Mouse (Mus musculus) mouse trophoblast stem cell (cell line): ENCODE measurements around the gene Anks1b.

Experiments used
- in situ Hi-C, 2 experiments: fragments of 300-500 bp; cut with MseI, MboI; formaldehyde crosslinking; loops; 2 replicates in 1 of 2; 3 replicates in 1 of 2; pipeline ENCODE4 v1.15.1; 2025

Anks1b gene

GRCm38 (mm10) chr10:90804602-90805095 is 931.3 kb downstream of the Anks1b start:
- in situ Hi-C loops = no loop called here

- in situ Hi-C loops = no loop called here
Observed at GRCm38 (mm10) chr10:90808616-90809310, 935.5 kb downstream of the Anks1b start.

GRCm38 (mm10) chr10:90809911-90810590 is 936.7 kb downstream of the Anks1b start:
- in situ Hi-C loops = no loop called here

- in situ Hi-C loops = no loop called here
Observed at GRCm38 (mm10) chr10:90811446-90811845, 938.1 kb downstream of the Anks1b start.

GRCm38 (mm10) chr10:90813326-90813725 is 940.0 kb downstream of the Anks1b start:
- in situ Hi-C loops = no loop called here

GRCm38 (mm10) chr10:90814412-90814811 is 941.1 kb downstream of the Anks1b start:
- in situ Hi-C loops = no loop called here

- in situ Hi-C loops = no loop called here
Observed at GRCm38 (mm10) chr10:90818246-90818937, 945.1 kb downstream of the Anks1b start.

GRCm38 (mm10) chr10:90823438-90823837 is 950.1 kb downstream of the Anks1b start:
- in situ Hi-C loops = no loop called here

GRCm38 (mm10) chr10:90824692-90825091 is 951.4 kb downstream of the Anks1b start:
- in situ Hi-C loops = no loop called here

GRCm38 (mm10) chr10:90826939-90827338 is 953.6 kb downstream of the Anks1b start:
- in situ Hi-C loops = no loop called here

- in situ Hi-C loops = no loop called here
Observed at GRCm38 (mm10) chr10:90828581-90829393, 955.5 kb downstream of the Anks1b start.

- in situ Hi-C loops = no loop called here
Observed at GRCm38 (mm10) chr10:90829394-90830267, 956.3 kb downstream of the Anks1b start.

GRCm38 (mm10) chr10:90830268-90830585 is 956.9 kb downstream of the Anks1b start:
- in situ Hi-C loops = no loop called here

GRCm38 (mm10) chr10:90830591-90831287 is 957.4 kb downstream of the Anks1b start:
- in situ Hi-C loops = no loop called here

- in situ Hi-C loops = no loop called here
Observed at GRCm38 (mm10) chr10:90831288-90831626, 957.9 kb downstream of the Anks1b start.

GRCm38 (mm10) chr10:90834306-90834705 is 961.0 kb downstream of the Anks1b start:
- in situ Hi-C loops = no loop called here

- in situ Hi-C loops = no loop called here
Observed at GRCm38 (mm10) chr10:90835195-90835594, 961.9 kb downstream of the Anks1b start.

GRCm38 (mm10) chr10:90839611-90840335 is 966.5 kb downstream of the Anks1b start:
- in situ Hi-C loops = no loop called here

GRCm38 (mm10) chr10:90842398-90842797 is 969.1 kb downstream of the Anks1b start:
- in situ Hi-C loops = no loop called here

- in situ Hi-C loops = no loop called here
Observed at GRCm38 (mm10) chr10:90851077-90851476, 977.8 kb downstream of the Anks1b start.
